Mouse (Mus musculus): Measurements from ENCODE around the gene Ptprd. TPM values are rescaled to one million over a fixed set of nuclear protein-coding genes. Genes with fewer than 3 reads are reported as not detected.
A peak's percentile ranks its signal among the peaks of the same experiment; 100 is the strongest.

Gene Ptprd
- polyA plus RNA-seq, 1 experiment from 2014 or later = 6.3 TPM

- H3K9ac ChIP-seq (ENCODE audit: low read depth, low read length) = no peak overlapping the region
- no peaks in the 10 kb centered on the region for H3K4me1 ChIP-seq (ENCODE audit: control insufficient read depth, low read depth, low read length)
- H3K4me3 ChIP-seq (ENCODE audit: low read depth, low read length) = no peak overlapping the region
- ATAC-seq (ENCODE audit: low read depth) = no peak
- no peak overlapping the region for H3K27ac ChIP-seq (ENCODE audit: low read length)
- 44% methylated on average over 1 of the region's 1 CpGs for WGBS (ENCODE audit: insufficient replicate concordance)
- H3K27me3 ChIP-seq (ENCODE audit: control insufficient read depth, insufficient read depth, low read depth, low read length) = no peaks in the 10 kb centered on the region
- no peak overlapping the region for H3K4me2 ChIP-seq (ENCODE audit: low read depth, low read length)
- no peaks in the 10 kb centered on the region for H3K9me3 ChIP-seq (replicated peaks; ENCODE audit: control insufficient read depth, low read length)
- H3K36me3 ChIP-seq (ENCODE audit: control insufficient read depth, insufficient read depth) = no peaks in the 10 kb centered on the region
Measured at GRCm38 (mm10) chr4:76460556-76460955, 1751.2 kb downstream of the Ptprd start.

- Histone ChIP-seq H3K4me2 (ENCODE audit: low read depth, low read length) (no peak overlapping the region), H3K9ac (ENCODE audit: low read depth, low read length) (no peak overlapping the region), H3K4me3 (ENCODE audit: low read depth, low read length) (no peak overlapping the region), H3K27me3 (ENCODE audit: control insufficient read depth, insufficient read depth, low read depth, low read length) (no peaks in the 10 kb centered on the region), H3K9me3 (replicated peaks; ENCODE audit: control insufficient read depth, low read length) (no peaks in the 10 kb centered on the region), H3K27ac (ENCODE audit: low read length) (no peak overlapping the region), H3K36me3 (ENCODE audit: control insufficient read depth, insufficient read depth) (no peaks in the 10 kb centered on the region), H3K4me1 (ENCODE audit: control insufficient read depth, low read depth, low read length) (no peaks in the 10 kb centered on the region)
- no peak for ATAC-seq (ENCODE audit: low read depth)
Measured at GRCm38 (mm10) chr4:76459621-76460020, 1752.1 kb downstream of the Ptprd start.

GRCm38 (mm10) chr4:76452286-76452685 lies 1759.5 kb downstream of the Ptprd start:
- Histone ChIP-seq H3K4me1 (ENCODE audit: control insufficient read depth, low read depth, low read length) (no peaks in the 10 kb centered on the region), H3K36me3 (ENCODE audit: control insufficient read depth, insufficient read depth) (no peaks in the 10 kb centered on the region), H3K27ac (ENCODE audit: low read length) (no peak overlapping the region), H3K27me3 (ENCODE audit: control insufficient read depth, insufficient read depth, low read depth, low read length) (peaks cover 25% of the 10 kb centered on the region), H3K9ac (ENCODE audit: low read depth, low read length) (no peak overlapping the region), H3K4me2 (ENCODE audit: low read depth, low read length) (no peak overlapping the region), H3K4me3 (ENCODE audit: low read depth, low read length) (no peak overlapping the region), H3K9me3 (replicated peaks; ENCODE audit: control insufficient read depth, low read length) (no peaks in the 10 kb centered on the region)
- 46% methylated on average over 4 of the region's 4 CpGs for WGBS (ENCODE audit: insufficient replicate concordance)
- no peak for ATAC-seq (ENCODE audit: low read depth)

GRCm38 (mm10) chr4:76451019-76451552 lies 1760.7 kb downstream of the Ptprd start:
- H3K9me3 ChIP-seq (replicated peaks; ENCODE audit: control insufficient read depth, low read length) = no peaks in the 10 kb centered on the region
- 0 out of 2 replicates have a peak overlapping the region, but pooled peaks have one; percentile 59 for H3K4me2 ChIP-seq (ENCODE audit: low read depth, low read length)
- no peak overlapping the region for H3K4me3 ChIP-seq (ENCODE audit: low read depth, low read length)
- H3K27me3 ChIP-seq (ENCODE audit: control insufficient read depth, insufficient read depth, low read depth, low read length) = peaks cover 25% of the 10 kb centered on the region
- no peak overlapping the region for H3K9ac ChIP-seq (ENCODE audit: low read depth, low read length)
- H3K27ac ChIP-seq (ENCODE audit: low read length) = no peak overlapping the region
- WGBS (ENCODE audit: insufficient replicate concordance) = 26% methylated on average over 8 of the region's 8 CpGs
- H3K4me1 ChIP-seq (ENCODE audit: control insufficient read depth, low read depth, low read length) = no peaks in the 10 kb centered on the region
- no peaks in the 10 kb centered on the region for H3K36me3 ChIP-seq (ENCODE audit: control insufficient read depth, insufficient read depth)
- ATAC-seq (ENCODE audit: low read depth) = no peak

GRCm38 (mm10) chr4:76450351-76451018 lies 1761.3 kb downstream of the Ptprd start:
- H3K9me3 ChIP-seq (replicated peaks; ENCODE audit: control insufficient read depth, low read length) = no peaks in the 10 kb centered on the region
- peaks cover 25% of the 10 kb centered on the region for H3K27me3 ChIP-seq (ENCODE audit: control insufficient read depth, insufficient read depth, low read depth, low read length)
- H3K9ac ChIP-seq (ENCODE audit: low read depth, low read length) = no peak overlapping the region
- peak overlapping the region; percentile 59 for H3K4me2 ChIP-seq (ENCODE audit: low read depth, low read length)
- ATAC-seq (ENCODE audit: low read depth) = peak; percentile 44; the same call in 1 of the 2 replicates
- peak overlapping the region; percentile 62 for H3K4me3 ChIP-seq (ENCODE audit: low read depth, low read length)
- no peaks in the 10 kb centered on the region for H3K36me3 ChIP-seq (ENCODE audit: control insufficient read depth, insufficient read depth)
- no peaks in the 10 kb centered on the region for H3K4me1 ChIP-seq (ENCODE audit: control insufficient read depth, low read depth, low read length)
- no peak overlapping the region for H3K27ac ChIP-seq (ENCODE audit: low read length)
- under 1% methylated on average over 31 of the region's 34 CpGs for WGBS (ENCODE audit: insufficient replicate concordance)

- Histone ChIP-seq H3K4me1 (ENCODE audit: control insufficient read depth, low read depth, low read length) (no peaks in the 10 kb centered on the region), H3K9me3 (replicated peaks; ENCODE audit: control insufficient read depth, low read length) (no peaks in the 10 kb centered on the region), H3K36me3 (ENCODE audit: control insufficient read depth, insufficient read depth) (no peaks in the 10 kb centered on the region), H3K27ac (ENCODE audit: low read length) (no peak overlapping the region), H3K4me2 (ENCODE audit: low read depth, low read length) (peak overlapping the region; percentile 59), H3K27me3 (ENCODE audit: control insufficient read depth, insufficient read depth, low read depth, low read length) (peaks cover 25% of the 10 kb centered on the region), H3K4me3 (ENCODE audit: low read depth, low read length) (peak overlapping the region; percentile 62), H3K9ac (ENCODE audit: low read depth, low read length) (peak overlapping the region; percentile 51)
- ATAC-seq (ENCODE audit: low read depth) = peak; percentile 78
- WGBS (ENCODE audit: insufficient replicate concordance) = under 1% methylated on average over 82 of the region's 99 CpGs
Measured at GRCm38 (mm10) chr4:76449466-76450350, 1762.1 kb downstream of the Ptprd start.

GRCm38 (mm10) chr4:76448678-76449465 lies 1762.9 kb downstream of the Ptprd start:
- no peak for ATAC-seq (ENCODE audit: low read depth)
- 1% methylated on average over 24 of the region's 24 CpGs for WGBS (ENCODE audit: insufficient replicate concordance)
- H3K9ac ChIP-seq (ENCODE audit: low read depth, low read length) = peak overlapping the region; percentile 51

GRCm38 (mm10) chr4:76447396-76447795 lies 1764.4 kb downstream of the Ptprd start:
- Histone ChIP-seq H3K4me1 (ENCODE audit: control insufficient read depth, low read depth, low read length) (no peaks in the 10 kb centered on the region), H3K36me3 (ENCODE audit: control insufficient read depth, insufficient read depth) (no peaks in the 10 kb centered on the region), H3K4me3 (ENCODE audit: low read depth, low read length) (no peak overlapping the region), H3K27me3 (ENCODE audit: control insufficient read depth, insufficient read depth, low read depth, low read length) (peaks cover 25% of the 10 kb centered on the region), H3K27ac (ENCODE audit: low read length) (no peak overlapping the region), H3K9me3 (replicated peaks; ENCODE audit: control insufficient read depth, low read length) (no peaks in the 10 kb centered on the region), H3K9ac (ENCODE audit: low read depth, low read length) (no peak overlapping the region), H3K4me2 (ENCODE audit: low read depth, low read length) (no peak overlapping the region)
- ATAC-seq (ENCODE audit: low read depth) = no peak

More at GRCm38 (mm10) chr4:76448678-76449465, 1762.9 kb downstream of the Ptprd start:
- Histone ChIP-seq H3K4me2 (ENCODE audit: low read depth, low read length) (peak overlapping the region; percentile 59), H3K9me3 (replicated peaks; ENCODE audit: control insufficient read depth, low read length) (no peaks in the 10 kb centered on the region), H3K4me1 (ENCODE audit: control insufficient read depth, low read depth, low read length) (no peaks in the 10 kb centered on the region), H3K36me3 (ENCODE audit: control insufficient read depth, insufficient read depth) (no peaks in the 10 kb centered on the region), H3K27me3 (ENCODE audit: control insufficient read depth, insufficient read depth, low read depth, low read length) (peaks cover 25% of the 10 kb centered on the region), H3K4me3 (ENCODE audit: low read depth, low read length) (peak overlapping the region; percentile 62), H3K27ac (ENCODE audit: low read length) (no peak overlapping the region)

Measured in liver, embryonic 16.5 days (tissue).